Mouse (Mus musculus) Muller cell, postnatal 12 days (primary cell): ENCODE measurements around the gene Hoxc5.
A peak's percentile ranks its signal among the peaks of the same experiment; 100 is the strongest.

Experiments
- DNase-seq: peaks from one replicate; pipeline ENCODE4 v3.0.0-alpha.2; 2015; ENCODE audit errors: inconsistent ontology term

The Hoxc5 gene

GRCm38 (mm10) chr15:102967312-102967510, at the start of gene Hoxc5:
Gene Hoxc5 (plus strand): TSS chr15:102967443.
- no peak for DNase-seq

- DNase-seq: no peak
Measured at GRCm38 (mm10) chr15:102917972-102918572, 49.2 kb upstream of the Hoxc5 start.

GRCm38 (mm10) chr15:102918611-102919265, 48.5 kb upstream of the Hoxc5 start:
- no peak for DNase-seq

GRCm38 (mm10) chr15:102919336-102920180, 47.7 kb upstream of the Hoxc5 start:
- DNase-seq: no peak

GRCm38 (mm10) chr15:102920619-102921018, 46.6 kb upstream of the Hoxc5 start:
- DNase-seq: peak; percentile 42

- no peak for DNase-seq
Measured at GRCm38 (mm10) chr15:102921053-102922011, 45.9 kb upstream of the Hoxc5 start, which contains the start of gene Hoxc13. Gene Hoxc13 (plus strand): TSS chr15:102921103.

GRCm38 (mm10) chr15:102922012-102922362, 45.3 kb upstream of the Hoxc5 start:
- no peak for DNase-seq

- DNase-seq: no peak
Measured at GRCm38 (mm10) chr15:102922636-102923500, 44.4 kb upstream of the Hoxc5 start.

GRCm38 (mm10) chr15:102927032-102927645, 40.1 kb upstream of the Hoxc5 start:
- no peak for DNase-seq

GRCm38 (mm10) chr15:102931706-102932358, 35.4 kb upstream of the Hoxc5 start:
- no peak for DNase-seq

- no peak for DNase-seq
Measured at GRCm38 (mm10) chr15:102934438-102934837, 32.8 kb upstream of the Hoxc5 start.

- DNase-seq: peak; percentile 43
Measured at GRCm38 (mm10) chr15:102934897-102935296, 32.3 kb upstream of the Hoxc5 start.

- DNase-seq: no peak
Measured at GRCm38 (mm10) chr15:102936279-102936972, 30.8 kb upstream of the Hoxc5 start, which contains the start of gene Hoxc12. Gene Hoxc12 (plus strand): TSS chr15:102936757.

- no peak for DNase-seq
Measured at GRCm38 (mm10) chr15:102937036-102937666, 30.1 kb upstream of the Hoxc5 start.

- no peak for DNase-seq
Measured at GRCm38 (mm10) chr15:102939256-102940155, 27.7 kb upstream of the Hoxc5 start.

GRCm38 (mm10) chr15:102942739-102943467, 24.3 kb upstream of the Hoxc5 start:
- peak; percentile 24 for DNase-seq

GRCm38 (mm10) chr15:102943468-102943813, 23.8 kb upstream of the Hoxc5 start:
- no peak for DNase-seq
